Mouse (Mus musculus): ENCODE data around the gene Csmd2. TPM values are rescaled to one million over a fixed set of nuclear protein-coding genes. Genes with fewer than 3 reads are reported as not detected.

Gene Csmd2
- polyA plus RNA-seq, 1 experiment, result 13.4 TPM

DNA sequence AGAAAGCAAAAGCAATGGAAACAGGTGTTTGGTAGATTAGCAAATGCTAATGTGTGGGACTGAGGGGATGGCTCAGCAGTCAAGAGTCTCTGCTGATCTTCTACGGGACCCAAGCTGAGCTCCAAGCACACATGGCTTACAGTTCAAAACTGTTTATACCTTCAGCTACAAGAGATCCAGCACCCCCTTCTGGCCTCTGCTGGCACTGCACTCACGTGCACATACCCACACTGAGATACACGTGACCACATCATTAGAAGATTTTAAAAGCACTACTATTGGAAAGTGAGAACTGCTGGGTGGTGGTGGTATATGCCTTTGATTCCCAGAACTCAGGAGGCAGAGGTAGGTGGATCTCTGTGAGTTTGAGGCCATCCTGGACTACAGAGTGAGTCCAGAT, 417.9 kb downstream of the Csmd2 start:
- 96% methylated on average over 3 of the region's 3 CpGs for WGBS
- no peak for TF ChIP-seq POLR2A (IDR thresholded peaks at IDR 0.05; ENCODE audit: borderline replicate concordance, insufficient read depth, low read length)
- TF ChIP-seq CTCF (IDR thresholded peaks at IDR 0.05; ENCODE audit: borderline replicate concordance, insufficient read depth, low read depth, low read length), result no peak
- Histone ChIP-seq H3K27ac (ENCODE audit: insufficient read depth, low read length) (no peak overlapping the region), H3K27me3 (ENCODE audit: control insufficient read depth, insufficient read depth, low read length) (no peaks in the 10 kb centered on the region), H3K4me1 (ENCODE audit: control insufficient read depth, insufficient read depth, low read length) (peaks cover 6% of the 10 kb centered on the region), H3K4me3 (replicated peaks; ENCODE audit: insufficient read depth, low read depth, low read length) (no peak overlapping the region)
- DNase-seq, result no peak

DNA sequence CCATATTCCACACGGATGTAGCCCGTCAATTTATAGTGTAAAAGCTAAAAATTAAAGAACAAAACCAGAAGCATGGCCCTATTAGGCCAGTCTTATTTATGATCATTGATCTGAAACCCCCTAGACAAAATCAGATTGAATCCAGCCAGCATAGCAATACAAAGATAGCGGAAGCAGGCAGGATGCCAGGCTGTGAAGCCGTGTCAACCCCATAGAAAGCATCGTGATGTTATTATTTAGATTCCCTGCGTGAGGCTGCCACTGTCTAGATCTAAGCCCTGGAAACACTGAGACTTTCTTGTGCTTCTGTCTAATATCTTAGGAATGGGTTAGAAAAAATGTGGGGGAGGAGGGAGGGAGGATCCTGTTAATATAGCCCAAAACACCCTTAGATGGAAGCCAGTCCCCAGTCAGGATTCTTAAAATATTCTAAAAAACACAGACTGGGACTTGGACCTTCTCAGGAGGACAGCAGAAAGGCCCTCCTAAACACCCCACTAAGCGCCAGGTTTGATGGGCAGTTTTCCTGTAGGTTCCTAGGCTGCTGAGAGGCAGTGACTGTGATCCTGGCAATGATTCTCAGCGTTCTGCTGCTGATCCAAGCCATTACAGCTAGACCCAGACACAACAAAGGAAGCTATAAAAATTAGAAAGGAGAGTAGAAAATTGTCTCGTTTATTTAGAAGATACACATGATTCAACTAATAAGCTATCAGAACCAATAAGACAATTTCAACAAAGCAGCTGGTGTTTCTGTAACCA, 419.6 kb downstream of the Csmd2 start:
- TF ChIP-seq POLR2A (IDR thresholded peaks at IDR 0.05; ENCODE audit: borderline replicate concordance, insufficient read depth, low read length) (no peak), CTCF (IDR thresholded peaks at IDR 0.05; ENCODE audit: borderline replicate concordance, insufficient read depth, low read depth, low read length) (no peak)
- H3K27me3 ChIP-seq (ENCODE audit: control insufficient read depth, insufficient read depth, low read length), result no peaks in the 10 kb centered on the region
- H3K4me1 ChIP-seq (ENCODE audit: control insufficient read depth, insufficient read depth, low read length), result peaks cover 15% of the 10 kb centered on the region
- DNase-seq, result no peak
- WGBS, result 88% methylated on average over 9 of the region's 9 CpGs
- H3K27ac ChIP-seq (ENCODE audit: insufficient read depth, low read length), result no peak overlapping the region
- no peak overlapping the region for H3K4me3 ChIP-seq (replicated peaks; ENCODE audit: insufficient read depth, low read depth, low read length)

DNA sequence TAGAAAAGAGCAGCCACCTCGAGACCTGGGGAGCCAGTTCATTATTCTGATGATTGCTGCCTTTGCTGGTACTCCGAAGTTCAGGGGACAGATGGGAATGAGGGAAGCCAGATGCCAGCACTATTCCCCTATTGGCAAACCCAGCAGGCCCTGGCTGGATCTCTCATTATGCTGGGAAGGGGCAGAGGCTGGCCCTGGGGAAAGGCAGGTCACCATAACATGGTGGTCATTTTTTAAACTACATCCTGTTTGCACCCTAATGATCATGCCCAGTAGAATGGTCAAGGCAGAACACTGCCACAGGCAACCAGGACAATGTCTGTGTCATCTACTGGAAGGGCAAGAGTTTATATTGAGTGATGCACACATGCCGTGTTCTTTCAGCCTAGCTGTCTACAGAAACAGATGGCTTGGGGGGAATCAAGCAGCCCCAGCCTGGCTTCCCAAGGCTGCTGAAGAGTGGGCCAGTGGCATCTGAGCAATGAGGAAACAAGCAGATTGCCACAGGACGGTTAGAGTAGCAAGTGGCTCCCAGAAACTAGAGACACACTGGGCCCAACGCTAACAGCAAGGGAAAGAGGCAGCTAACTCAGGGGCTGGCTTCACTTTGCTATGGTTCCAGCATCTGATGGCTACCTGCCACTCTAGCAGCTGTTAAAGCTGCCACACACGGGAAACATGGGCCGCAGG, 424.4 kb downstream of the Csmd2 start:
- TF ChIP-seq CTCF (IDR thresholded peaks at IDR 0.05; ENCODE audit: borderline replicate concordance, insufficient read depth, low read depth, low read length), result no peak
- no peak for TF ChIP-seq POLR2A (IDR thresholded peaks at IDR 0.05; ENCODE audit: borderline replicate concordance, insufficient read depth, low read length)
- Histone ChIP-seq H3K4me3 (replicated peaks; ENCODE audit: insufficient read depth, low read depth, low read length) (no peak overlapping the region), H3K27ac (ENCODE audit: insufficient read depth, low read length) (no peak overlapping the region), H3K4me1 (ENCODE audit: control insufficient read depth, insufficient read depth, low read length) (peaks cover 12% of the 10 kb centered on the region), H3K27me3 (ENCODE audit: control insufficient read depth, insufficient read depth, low read length) (no peaks in the 10 kb centered on the region)
- DNase-seq, result peak; percentile 42 to 53
- WGBS, result 29% methylated on average over 7 of the region's 7 CpGs

DNA sequence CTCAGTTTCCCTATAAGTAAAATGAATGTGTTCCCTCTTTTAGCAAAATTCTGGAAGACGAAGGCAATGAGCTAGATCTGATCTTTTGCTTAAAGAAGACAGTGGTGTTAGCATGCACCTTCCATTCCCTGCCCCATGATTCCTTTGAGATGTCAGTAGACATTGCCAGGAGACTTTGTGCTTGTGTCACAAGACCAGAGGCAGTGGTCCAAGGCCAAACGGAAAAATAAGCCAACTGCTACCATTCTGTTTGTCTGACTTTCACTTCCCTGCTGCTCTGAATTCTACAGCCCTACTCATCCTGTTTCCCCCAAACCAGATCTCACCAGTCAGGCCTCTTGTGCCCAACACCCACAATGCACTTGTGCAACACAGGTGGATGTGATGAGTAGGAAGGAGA, 427.1 kb downstream of the Csmd2 start:
- DNase-seq, result no peak
- peaks cover 12% of the 10 kb centered on the region for H3K4me1 ChIP-seq (ENCODE audit: control insufficient read depth, insufficient read depth, low read length)
- H3K4me3 ChIP-seq (replicated peaks; ENCODE audit: insufficient read depth, low read depth, low read length), result no peak overlapping the region
- no peak for TF ChIP-seq POLR2A (IDR thresholded peaks at IDR 0.05; ENCODE audit: borderline replicate concordance, insufficient read depth, low read length)
- TF ChIP-seq CTCF (IDR thresholded peaks at IDR 0.05; ENCODE audit: borderline replicate concordance, insufficient read depth, low read depth, low read length), result no peak
- no peaks in the 10 kb centered on the region for H3K27me3 ChIP-seq (ENCODE audit: control insufficient read depth, insufficient read depth, low read length)
- H3K27ac ChIP-seq (ENCODE audit: insufficient read depth, low read length), result no peak overlapping the region
- WGBS, result 78% methylated on average over 2 of the region's 2 CpGs

DNA sequence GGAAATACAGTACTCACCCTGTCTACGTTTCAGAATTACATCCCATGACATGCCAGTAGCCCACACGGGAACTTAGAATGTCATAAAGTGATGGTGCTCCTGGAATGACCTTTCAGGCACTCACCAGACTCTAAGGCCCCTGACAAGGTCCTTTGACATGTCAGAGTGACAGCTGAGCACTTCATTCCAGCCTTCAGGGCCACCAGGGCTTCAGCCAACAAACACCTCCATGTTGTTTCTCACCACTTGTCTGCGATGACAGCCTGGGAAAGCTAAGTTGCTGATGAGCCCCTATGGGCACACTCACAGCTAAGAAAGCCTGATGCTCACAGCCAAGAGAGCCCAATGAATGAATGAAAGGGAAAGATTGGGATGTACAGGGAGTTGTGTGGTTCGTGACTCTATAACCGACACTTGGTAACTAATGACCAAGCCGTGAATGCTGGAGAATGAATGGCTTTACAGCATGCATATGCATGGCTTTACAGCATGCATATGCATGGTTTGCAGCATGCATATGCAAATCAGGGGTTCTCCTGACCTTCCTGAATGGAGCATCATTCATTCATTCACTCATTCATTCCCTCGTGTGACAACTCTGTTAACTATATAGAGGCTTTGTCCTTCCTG, 432.4 kb downstream of the Csmd2 start:
- Histone ChIP-seq H3K4me3 (replicated peaks; ENCODE audit: insufficient read depth, low read depth, low read length) (no peak overlapping the region), H3K27ac (ENCODE audit: insufficient read depth, low read length) (no peak overlapping the region), H3K4me1 (ENCODE audit: control insufficient read depth, insufficient read depth, low read length) (no peaks in the 10 kb centered on the region), H3K27me3 (ENCODE audit: control insufficient read depth, insufficient read depth, low read length) (no peaks in the 10 kb centered on the region)
- TF ChIP-seq CTCF (IDR thresholded peaks at IDR 0.05; ENCODE audit: borderline replicate concordance, insufficient read depth, low read depth, low read length) (no peak), POLR2A (IDR thresholded peaks at IDR 0.05; ENCODE audit: borderline replicate concordance, insufficient read depth, low read length) (no peak)
- no peak for DNase-seq
- 87% methylated on average over 7 of the region's 7 CpGs for WGBS

- H3K4me3 ChIP-seq (replicated peaks; ENCODE audit: insufficient read depth, low read depth, low read length), result no peak overlapping the region
- TF ChIP-seq POLR2A (IDR thresholded peaks at IDR 0.05; ENCODE audit: borderline replicate concordance, insufficient read depth, low read length) (no peak), CTCF (IDR thresholded peaks at IDR 0.05; ENCODE audit: borderline replicate concordance, insufficient read depth, low read depth, low read length) (no peak)
- peaks cover 7% of the 10 kb centered on the region; the same call in 1 of the 2 replicates for H3K4me1 ChIP-seq (ENCODE audit: control insufficient read depth, insufficient read depth, low read length)
- no peaks in the 10 kb centered on the region for H3K27me3 ChIP-seq (ENCODE audit: control insufficient read depth, insufficient read depth, low read length)
- no peak overlapping the region for H3K27ac ChIP-seq (ENCODE audit: insufficient read depth, low read length)
- WGBS, result 94% methylated on average over 4 of the region's 4 CpGs
- no peak for DNase-seq
Observed at GRCm38 (mm10) chr4:128422486-128422885, 434.8 kb downstream of the Csmd2 start.

DNA sequence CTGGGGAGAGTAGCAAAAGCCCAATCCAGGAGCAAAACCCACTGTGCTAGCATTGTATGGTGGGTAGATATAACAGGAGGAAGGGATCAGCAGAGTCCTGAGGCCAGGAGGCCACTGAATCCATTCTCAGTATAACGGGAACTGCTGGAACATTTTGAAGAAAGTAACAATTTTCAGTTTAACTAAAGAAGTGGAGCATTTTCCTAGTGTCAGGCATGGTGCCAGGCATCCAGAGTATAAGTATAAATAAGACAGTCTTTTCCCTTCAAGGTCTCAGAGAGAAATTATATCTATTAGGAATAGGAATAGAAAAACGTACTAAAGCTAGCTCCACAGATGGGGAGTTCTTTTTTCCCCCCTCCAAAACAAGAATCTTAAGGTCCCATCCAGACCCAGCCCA, 437.7 kb downstream of the Csmd2 start:
- Histone ChIP-seq H3K27me3 (ENCODE audit: control insufficient read depth, insufficient read depth, low read length) (no peaks in the 10 kb centered on the region; the same call in 1 of the 2 replicates), H3K27ac (ENCODE audit: insufficient read depth, low read length) (no peak overlapping the region), H3K4me1 (ENCODE audit: control insufficient read depth, insufficient read depth, low read length) (peaks cover 7% of the 10 kb centered on the region; the same call in 1 of the 2 replicates), H3K4me3 (replicated peaks; ENCODE audit: insufficient read depth, low read depth, low read length) (no peak overlapping the region)
- no peak for TF ChIP-seq POLR2A (IDR thresholded peaks at IDR 0.05; ENCODE audit: borderline replicate concordance, insufficient read depth, low read length)
- TF ChIP-seq CTCF (IDR thresholded peaks at IDR 0.05; ENCODE audit: borderline replicate concordance, insufficient read depth, low read depth, low read length), result no peak
- no peak for DNase-seq
- WGBS, result 90% methylated on average over 2 of the region's 2 CpGs
